Mouse (Mus musculus): ENCODE data around the gene Tsks. TPM values are rescaled to one million over a fixed set of nuclear protein-coding genes. Genes with fewer than 3 reads are reported as not detected.

Gene Tsks
- polyA plus RNA-seq, 1 experiment from 2014 or later = not detected

GRCm38 (mm10) chr7:44905430-44905829, 37.6 kb upstream of the Tsks start:
- Histone ChIP-seq H3K27me3 (ENCODE audit: control insufficient read depth, insufficient read depth, low read length) (no peaks in the 10 kb centered on the region), H3K36me3 (ENCODE audit: control insufficient read depth, insufficient read depth, low read length) (peaks cover 57% of the 10 kb centered on the region), H3K4me2 (no peak overlapping the region), H3K4me3 (ENCODE audit: low read depth, low read length) (no peak overlapping the region), H3K27ac (ENCODE audit: low read depth, low read length) (no peak overlapping the region), H3K9ac (ENCODE audit: low read depth, low read length) (no peak overlapping the region), H3K4me1 (ENCODE audit: control insufficient read depth, insufficient read depth, low read length) (peaks cover 15% of the 10 kb centered on the region), H3K9me3 (replicated peaks; ENCODE audit: control insufficient read depth, low read length) (no peaks in the 10 kb centered on the region)
- WGBS (ENCODE audit: insufficient replicate concordance) = 90% methylated on average over 20 of the region's 20 CpGs
- no peak for ATAC-seq (replicated peaks; ENCODE audit: insufficient number of reproducible peaks, low FRiP score, low TSS enrichment)

DNA sequence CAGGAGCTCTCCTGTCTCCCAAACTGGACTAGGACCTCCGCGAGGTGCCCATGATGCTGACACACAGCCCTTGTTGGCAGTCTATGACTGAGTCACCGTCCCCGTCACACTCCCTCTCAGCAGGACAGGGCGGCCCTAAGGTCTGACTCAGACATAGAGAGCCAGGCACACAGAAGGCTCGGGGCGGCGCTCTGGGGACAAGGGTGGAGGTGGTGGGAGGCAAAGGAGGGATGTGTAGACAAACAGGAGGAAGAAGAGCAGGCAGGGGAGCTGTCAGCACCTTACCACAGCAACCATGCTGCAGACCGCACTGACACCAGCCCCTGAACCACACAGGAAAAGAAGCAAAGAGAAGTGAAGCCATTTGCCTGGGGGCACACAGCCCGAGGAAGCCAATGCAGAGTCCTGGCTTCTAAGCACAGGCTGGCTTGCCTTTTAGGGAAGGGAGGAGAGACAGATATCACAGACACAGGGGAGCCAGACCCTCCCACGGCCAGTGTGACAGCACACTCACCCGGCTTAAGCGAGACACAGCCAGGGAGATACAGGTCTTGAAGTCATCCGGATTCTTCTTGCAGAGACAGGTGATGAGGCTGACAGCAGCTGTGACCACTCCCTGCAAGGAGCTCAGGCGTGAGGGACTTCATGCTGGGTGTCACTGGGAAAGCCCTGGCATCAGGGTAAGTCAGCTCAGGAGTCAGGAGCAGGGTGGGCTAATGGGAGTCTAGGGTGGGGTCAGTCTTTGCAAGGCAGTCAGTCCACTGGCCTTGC, 34.1 kb upstream of the Tsks start:
- Histone ChIP-seq H3K36me3 (ENCODE audit: control insufficient read depth, insufficient read depth, low read length) (peaks cover 53% of the 10 kb centered on the region), H3K4me1 (ENCODE audit: control insufficient read depth, insufficient read depth, low read length) (no peaks in the 10 kb centered on the region), H3K9me3 (replicated peaks; ENCODE audit: control insufficient read depth, low read length) (no peaks in the 10 kb centered on the region), H3K4me3 (ENCODE audit: low read depth, low read length) (no peak overlapping the region), H3K4me2 (no peak overlapping the region), H3K27ac (ENCODE audit: low read depth, low read length) (no peak overlapping the region), H3K9ac (ENCODE audit: low read depth, low read length) (no peak overlapping the region; the same call in 1 of the 2 replicates), H3K27me3 (ENCODE audit: control insufficient read depth, insufficient read depth, low read length) (no peaks in the 10 kb centered on the region)
- no peak for ATAC-seq (replicated peaks; ENCODE audit: insufficient number of reproducible peaks, low FRiP score, low TSS enrichment)
- WGBS (ENCODE audit: insufficient replicate concordance) = 83% methylated on average over 15 of the region's 15 CpGs

DNA sequence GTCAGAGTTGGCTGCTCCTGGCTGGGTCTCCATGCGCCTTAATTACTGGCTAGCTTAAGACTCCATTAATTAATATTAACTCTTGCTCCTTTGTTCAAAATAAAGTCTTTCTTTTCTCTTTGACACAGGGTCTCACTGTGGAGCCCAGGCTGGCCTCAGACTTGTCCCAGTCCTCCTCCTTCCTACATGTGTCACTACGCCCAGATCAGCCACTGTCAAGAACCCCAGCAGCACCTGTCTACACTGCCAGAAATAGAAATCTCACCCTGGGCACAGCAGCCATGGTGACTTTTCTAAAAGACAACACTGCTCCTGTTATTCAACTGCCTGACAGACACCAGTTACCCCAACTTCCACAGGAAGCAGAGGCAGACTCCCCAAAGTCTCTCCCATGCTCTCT, 28.6 kb upstream of the Tsks start:
- ATAC-seq (replicated peaks; ENCODE audit: insufficient number of reproducible peaks, low FRiP score, low TSS enrichment) = no peak
- WGBS (ENCODE audit: insufficient replicate concordance) = 67% methylated on average over 2 of the region's 2 CpGs
- Histone ChIP-seq H3K4me1 (ENCODE audit: control insufficient read depth, insufficient read depth, low read length) (peaks cover 21% of the 10 kb centered on the region), H3K9ac (ENCODE audit: low read depth, low read length) (no peak overlapping the region), H3K36me3 (ENCODE audit: control insufficient read depth, insufficient read depth, low read length) (peaks cover 26% of the 10 kb centered on the region), H3K4me3 (ENCODE audit: low read depth, low read length) (no peak overlapping the region), H3K4me2 (no peak overlapping the region), H3K9me3 (replicated peaks; ENCODE audit: control insufficient read depth, low read length) (no peaks in the 10 kb centered on the region), H3K27ac (ENCODE audit: low read depth, low read length) (0 out of 2 replicates have a peak overlapping the region, but pooled peaks have one; percentile 29), H3K27me3 (ENCODE audit: control insufficient read depth, insufficient read depth, low read length) (no peaks in the 10 kb centered on the region)

- Histone ChIP-seq H3K4me2 (no peak overlapping the region), H3K4me3 (ENCODE audit: low read depth, low read length) (no peak overlapping the region), H3K4me1 (ENCODE audit: control insufficient read depth, insufficient read depth, low read length) (peaks cover 21% of the 10 kb centered on the region), H3K9me3 (replicated peaks; ENCODE audit: control insufficient read depth, low read length) (no peaks in the 10 kb centered on the region), H3K36me3 (ENCODE audit: control insufficient read depth, insufficient read depth, low read length) (peaks cover 23% of the 10 kb centered on the region), H3K27me3 (ENCODE audit: control insufficient read depth, insufficient read depth, low read length) (no peaks in the 10 kb centered on the region), H3K9ac (ENCODE audit: low read depth, low read length) (no peak overlapping the region), H3K27ac (ENCODE audit: low read depth, low read length) (no peak overlapping the region)
- WGBS (ENCODE audit: insufficient replicate concordance) = 90% methylated on average over 9 of the region's 9 CpGs
- no peak for ATAC-seq (replicated peaks; ENCODE audit: insufficient number of reproducible peaks, low FRiP score, low TSS enrichment)
Measured at GRCm38 (mm10) chr7:44915314-44915713, 27.7 kb upstream of the Tsks start.

- no peak overlapping the region for H3K27ac ChIP-seq (ENCODE audit: low read depth, low read length)
- no peak overlapping the region for H3K4me2 ChIP-seq
- WGBS (ENCODE audit: insufficient replicate concordance) = 80% methylated on average over 6 of the region's 6 CpGs
- H3K36me3 ChIP-seq (ENCODE audit: control insufficient read depth, insufficient read depth, low read length) = peaks cover 19% of the 10 kb centered on the region
- no peaks in the 10 kb centered on the region for H3K27me3 ChIP-seq (ENCODE audit: control insufficient read depth, insufficient read depth, low read length)
- H3K4me3 ChIP-seq (ENCODE audit: low read depth, low read length) = no peak overlapping the region
- ATAC-seq (replicated peaks; ENCODE audit: insufficient number of reproducible peaks, low FRiP score, low TSS enrichment) = no peak
- no peak overlapping the region for H3K9ac ChIP-seq (ENCODE audit: low read depth, low read length)
- no peaks in the 10 kb centered on the region for H3K9me3 ChIP-seq (replicated peaks; ENCODE audit: control insufficient read depth, low read length)
- H3K4me1 ChIP-seq (ENCODE audit: control insufficient read depth, insufficient read depth, low read length) = peaks cover 21% of the 10 kb centered on the region
Measured at GRCm38 (mm10) chr7:44916191-44916590, 26.8 kb upstream of the Tsks start.

GRCm38 (mm10) chr7:44916881-44917280, 26.1 kb upstream of the Tsks start:
- Histone ChIP-seq H3K4me1 (ENCODE audit: control insufficient read depth, insufficient read depth, low read length) (peaks cover 21% of the 10 kb centered on the region), H3K9ac (ENCODE audit: low read depth, low read length) (no peak overlapping the region), H3K27me3 (ENCODE audit: control insufficient read depth, insufficient read depth, low read length) (no peaks in the 10 kb centered on the region), H3K9me3 (replicated peaks; ENCODE audit: control insufficient read depth, low read length) (no peaks in the 10 kb centered on the region), H3K27ac (ENCODE audit: low read depth, low read length) (no peak overlapping the region), H3K4me2 (no peak overlapping the region), H3K4me3 (ENCODE audit: low read depth, low read length) (no peak overlapping the region), H3K36me3 (ENCODE audit: control insufficient read depth, insufficient read depth, low read length) (peaks cover 21% of the 10 kb centered on the region)
- 66% methylated on average over 4 of the region's 4 CpGs for WGBS (ENCODE audit: insufficient replicate concordance)
- no peak for ATAC-seq (replicated peaks; ENCODE audit: insufficient number of reproducible peaks, low FRiP score, low TSS enrichment)

GRCm38 (mm10) chr7:44918219-44918618, 24.8 kb upstream of the Tsks start:
- H3K36me3 ChIP-seq (ENCODE audit: control insufficient read depth, insufficient read depth, low read length) = peaks cover 29% of the 10 kb centered on the region
- H3K27me3 ChIP-seq (ENCODE audit: control insufficient read depth, insufficient read depth, low read length) = no peaks in the 10 kb centered on the region
- peaks cover 21% of the 10 kb centered on the region for H3K4me1 ChIP-seq (ENCODE audit: control insufficient read depth, insufficient read depth, low read length)
- 50% methylated on average over 3 of the region's 3 CpGs for WGBS (ENCODE audit: insufficient replicate concordance)
- ATAC-seq (replicated peaks; ENCODE audit: insufficient number of reproducible peaks, low FRiP score, low TSS enrichment) = no peak
- no peaks in the 10 kb centered on the region for H3K9me3 ChIP-seq (replicated peaks; ENCODE audit: control insufficient read depth, low read length)
- no peak overlapping the region for H3K27ac ChIP-seq (ENCODE audit: low read depth, low read length)
- H3K9ac ChIP-seq (ENCODE audit: low read depth, low read length) = no peak overlapping the region; the same call in 1 of the 2 replicates
- H3K4me2 ChIP-seq = peak overlapping the region; percentile 3; the same call in 1 of the 2 replicates
- no peak overlapping the region for H3K4me3 ChIP-seq (ENCODE audit: low read depth, low read length)

DNA sequence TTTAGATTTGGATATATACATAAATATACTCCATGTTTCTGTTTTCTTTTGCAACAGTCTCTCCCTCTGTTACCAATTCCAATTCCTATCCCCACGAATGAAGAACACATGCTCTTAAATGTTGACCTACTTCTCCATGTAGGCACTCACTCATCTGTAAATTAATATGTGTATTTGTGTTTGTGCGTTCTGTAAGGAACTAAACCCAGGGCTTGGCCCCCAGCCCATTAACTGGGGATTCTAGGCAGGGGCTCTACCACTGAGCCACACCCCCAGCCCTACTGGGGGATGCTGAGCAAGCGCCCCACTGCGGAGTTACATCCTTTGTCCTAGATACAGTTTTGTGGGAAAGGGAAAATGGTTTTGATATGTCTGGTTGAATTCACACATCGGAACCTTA, 23.9 kb upstream of the Tsks start:
- WGBS (ENCODE audit: insufficient replicate concordance) = 87% methylated on average over 5 of the region's 5 CpGs
- H3K27ac ChIP-seq (ENCODE audit: low read depth, low read length) = no peak overlapping the region
- H3K36me3 ChIP-seq (ENCODE audit: control insufficient read depth, insufficient read depth, low read length) = peaks cover 27% of the 10 kb centered on the region
- no peak for ATAC-seq (replicated peaks; ENCODE audit: insufficient number of reproducible peaks, low FRiP score, low TSS enrichment)
- peaks cover 21% of the 10 kb centered on the region for H3K4me1 ChIP-seq (ENCODE audit: control insufficient read depth, insufficient read depth, low read length)
- no peak overlapping the region for H3K4me2 ChIP-seq
- H3K9me3 ChIP-seq (replicated peaks; ENCODE audit: control insufficient read depth, low read length) = no peaks in the 10 kb centered on the region
- 0 out of 2 replicates have a peak overlapping the region, but pooled peaks have one; percentile 28 for H3K9ac ChIP-seq (ENCODE audit: low read depth, low read length)
- no peaks in the 10 kb centered on the region for H3K27me3 ChIP-seq (ENCODE audit: control insufficient read depth, insufficient read depth, low read length)
- H3K4me3 ChIP-seq (ENCODE audit: low read depth, low read length) = no peak overlapping the region

- Histone ChIP-seq H3K27ac (ENCODE audit: low read depth, low read length) (no peak overlapping the region), H3K36me3 (ENCODE audit: control insufficient read depth, insufficient read depth, low read length) (peaks cover 23% of the 10 kb centered on the region), H3K4me1 (ENCODE audit: control insufficient read depth, insufficient read depth, low read length) (peaks cover 18% of the 10 kb centered on the region), H3K9ac (ENCODE audit: low read depth, low read length) (no peak overlapping the region), H3K4me2 (no peak overlapping the region), H3K4me3 (ENCODE audit: low read depth, low read length) (no peak overlapping the region), H3K27me3 (ENCODE audit: control insufficient read depth, insufficient read depth, low read length) (no peaks in the 10 kb centered on the region), H3K9me3 (replicated peaks; ENCODE audit: control insufficient read depth, low read length) (no peaks in the 10 kb centered on the region)
- ATAC-seq (replicated peaks; ENCODE audit: insufficient number of reproducible peaks, low FRiP score, low TSS enrichment) = no peak
Measured at GRCm38 (mm10) chr7:44922530-44922929, 20.5 kb upstream of the Tsks start.

All from heart, embryonic 11.5 days (tissue).